Mouse (Mus musculus) liver, embryonic 15.5 days (tissue): Measurements from ENCODE around the gene Ids. TPM values are rescaled to one million over a fixed set of nuclear protein-coding genes. Genes with fewer than 3 reads are reported as not detected.
"Not testable (repeated sequence)": the region's sequence is repeated elsewhere in the genome, so short reads cannot be mapped to it uniquely, and the experiment has no call there.

Source experiments
- ATAC-seq: fragments of 200-750 bp; cut with Nextera tagmentation; 2 replicates; pipeline ENCODE4 v1.8.0; 2017; ENCODE audit warnings: moderate number of reproducible peaks, mild to moderate bottlenecking, moderate library complexity; ENCODE audit not compliant: insufficient read depth
- H3K27ac ChIP-seq: fragments of 300-500 bp; sonication (generic); replicated peaks from 2 replicates; pipeline ENCODE4 v1.5.1; 2015; ENCODE audit warnings: mild to moderate bottlenecking, inconsistent platforms
- H3K27me3 ChIP-seq: fragments of 300-500 bp; sonication (generic); 2 replicates; pipeline ENCODE4 v1.6.1; 2015; ENCODE audit warnings: mild to moderate bottlenecking, inconsistent platforms
- H3K36me3 ChIP-seq: fragments of 300-500 bp; sonication (generic); replicated peaks from 2 replicates; pipeline ENCODE4 v1.6.1; 2015; ENCODE audit warnings: moderate library complexity, mild to moderate bottlenecking, inconsistent platforms
- H3K4me1 ChIP-seq: fragments of 300-500 bp; sonication (generic); replicated peaks from 2 replicates; pipeline ENCODE4 v1.6.1; 2015; ENCODE audit warnings: inconsistent platforms
- H3K4me2 ChIP-seq: fragments of 300-500 bp; sonication (generic); 2 replicates; pipeline ENCODE4 v1.6.1; 2015; ENCODE audit warnings: moderate library complexity, mild to moderate bottlenecking, inconsistent platforms
- H3K4me3 ChIP-seq: fragments of 300-500 bp; sonication (generic); replicated peaks from 2 replicates; pipeline ENCODE4 v1.5.1; 2015; ENCODE audit warnings: mild to moderate bottlenecking, inconsistent platforms
- H3K9ac ChIP-seq: fragments of 300-500 bp; sonication (generic); 2 replicates; pipeline ENCODE4 v1.6.1; 2015; ENCODE audit warnings: moderate library complexity, mild to moderate bottlenecking, inconsistent platforms
- H3K9me3 ChIP-seq: fragments of 300-500 bp; sonication (generic); replicated peaks from 2 replicates; pipeline ENCODE4 v1.6.1; 2016; ENCODE audit warnings: inconsistent platforms
- WGBS: fragments of 180-500 bp; shearing (Covaris S2); methylation state at CpG from one replicate; pipeline ENCODE4 v1.1.7; 2015; ENCODE audit warnings: mixed read lengths; ENCODE audit not compliant: insufficient replicate concordance; 5-methylcytosine and 5-hydroxymethylcytosine counted together
- polyA plus RNA-seq: library from polyadenylated mRNA; unstranded; fragments of >200 nt; fragmentation: Nextera tagmentation; extraction: Ambion mirVana; gene quantifications from 2 replicates; pipeline ENCODE4 v1.2.1, GENCODE M21; 2015

Gene Ids
- 0.38 and 0.47 TPM in 2 replicates for polyA plus RNA-seq

DNA sequence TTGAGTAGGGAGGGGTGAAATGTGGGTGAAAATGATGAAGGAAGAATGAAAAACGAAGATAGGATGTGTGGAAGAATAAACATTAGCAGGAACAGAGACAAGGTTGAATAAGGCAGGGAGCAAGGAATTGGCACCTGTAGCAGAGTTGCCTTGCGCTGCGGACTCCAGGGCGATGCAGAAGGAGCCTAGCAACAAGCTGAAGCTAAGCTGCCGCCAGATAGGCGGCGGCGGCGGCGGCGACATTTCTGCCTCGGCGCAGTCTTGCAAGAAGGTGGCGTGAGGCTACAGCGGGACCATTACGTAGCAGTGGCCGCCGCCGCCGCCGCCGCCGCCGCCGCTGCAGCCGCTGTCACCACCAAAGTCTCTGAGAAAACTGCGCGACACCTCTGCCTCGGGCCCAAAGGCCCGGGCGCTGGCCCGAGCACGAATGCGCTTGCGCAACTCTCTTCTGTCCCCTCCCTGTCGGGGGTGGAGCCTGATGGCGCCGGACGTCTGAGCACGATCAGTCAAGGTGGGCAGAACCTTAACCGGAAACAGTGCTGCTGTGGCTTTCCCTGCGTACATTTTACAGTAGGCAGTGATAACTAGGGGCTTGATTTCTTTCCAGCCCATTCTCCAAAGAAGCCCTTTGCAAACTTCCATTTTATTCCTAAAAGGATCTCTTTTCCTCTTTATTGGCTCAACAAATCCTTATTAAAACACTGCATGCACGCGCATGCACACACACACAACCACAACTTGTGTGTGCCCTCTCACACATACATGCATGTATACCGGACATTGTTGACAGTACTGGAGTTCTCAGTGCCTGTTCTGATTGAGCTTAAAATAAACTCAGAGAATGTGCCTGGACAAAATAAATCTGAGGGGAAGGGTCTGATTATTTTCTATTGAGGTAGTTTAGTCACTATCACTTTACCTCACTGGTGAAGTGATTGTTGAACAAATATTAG lies at the start of gene Ids:
TSS of gene Ids (minus strand) at position 424 of the 953 bp plus-strand sequence.
- Histone ChIP-seq H3K4me2 (peak within 1 kb of the TSS; percentile 68), H3K4me3 (peak within 1 kb of the TSS; percentile 58), H3K27me3 (no peaks in the 10 kb centered on the region), H3K36me3 (no peaks in the 10 kb centered on the region), H3K9me3 (no peaks in the 10 kb centered on the region), H3K27ac (no peak within 1 kb of the TSS), H3K9ac (peak within 1 kb of the TSS; percentile 43; the same call in 1 of the 2 replicates), H3K4me1 (no peaks in the 10 kb centered on the region)
- ATAC-seq, result peak; percentile 91
- 17% methylated on average over 44 of the region's 45 CpGs for WGBS

- not testable (repeated sequence) for H3K4me2 ChIP-seq, H3K36me3 ChIP-seq, H3K27ac ChIP-seq, ATAC-seq, H3K4me1 ChIP-seq, H3K9me3 ChIP-seq, H3K4me3 ChIP-seq, H3K9ac ChIP-seq, H3K27me3 ChIP-seq
Measured at GRCm38 (mm10) chrX:70392636-70393035, 27.8 kb upstream of the Ids start.

GRCm38 (mm10) chrX:70385962-70386351 lies 21.1 kb upstream of the Ids start:
- no peaks in the 10 kb centered on the region for H3K9me3 ChIP-seq
- WGBS, result 16% methylated on average over 11 of the region's 11 CpGs
- ATAC-seq, result peak; percentile 53
- H3K9ac ChIP-seq, result peak overlapping the region; percentile 42
- peak overlapping the region; percentile 73 for H3K27ac ChIP-seq
- H3K36me3 ChIP-seq, result no peaks in the 10 kb centered on the region
- H3K27me3 ChIP-seq, result no peaks in the 10 kb centered on the region
- H3K4me3 ChIP-seq, result peak overlapping the region; percentile 64
- peak overlapping the region; percentile 69 for H3K4me2 ChIP-seq
- peaks cover 10% of the 10 kb centered on the region; the same call in 1 of the 2 replicates for H3K4me1 ChIP-seq

- no peaks in the 10 kb centered on the region for H3K27me3 ChIP-seq
- peak within 1 kb of the TSS; percentile 64 for H3K4me3 ChIP-seq
- no peaks in the 10 kb centered on the region for H3K36me3 ChIP-seq
- ATAC-seq, result peak; percentile 92
- H3K4me1 ChIP-seq, result peaks cover 10% of the 10 kb centered on the region; the same call in 1 of the 2 replicates
- peak within 1 kb of the TSS; percentile 42 for H3K9ac ChIP-seq
- peak within 1 kb of the TSS; percentile 69 for H3K4me2 ChIP-seq
- H3K27ac ChIP-seq, result peak within 1 kb of the TSS; percentile 73
- no peaks in the 10 kb centered on the region for H3K9me3 ChIP-seq
- WGBS, result 14% methylated on average over 22 of the region's 22 CpGs
Measured at GRCm38 (mm10) chrX:70385276-70385961, 20.5 kb upstream of the Ids start, which contains the start of gene 1110012L19Rik. Gene 1110012L19Rik (plus strand): TSS chrX:70385877.

GRCm38 (mm10) chrX:70384917-70385275 lies 20.0 kb upstream of the Ids start:
- 42% methylated on average over 3 of the region's 3 CpGs for WGBS
- Histone ChIP-seq H3K4me3 (peak overlapping the region; percentile 64), H3K9me3 (no peaks in the 10 kb centered on the region), H3K36me3 (no peaks in the 10 kb centered on the region), H3K9ac (no peak overlapping the region), H3K4me1 (peaks cover 10% of the 10 kb centered on the region; the same call in 1 of the 2 replicates), H3K27ac (peak overlapping the region; percentile 73; the same call in 1 of the 2 replicates), H3K27me3 (no peaks in the 10 kb centered on the region), H3K4me2 (peak overlapping the region; percentile 69)
- no peak for ATAC-seq

DNA sequence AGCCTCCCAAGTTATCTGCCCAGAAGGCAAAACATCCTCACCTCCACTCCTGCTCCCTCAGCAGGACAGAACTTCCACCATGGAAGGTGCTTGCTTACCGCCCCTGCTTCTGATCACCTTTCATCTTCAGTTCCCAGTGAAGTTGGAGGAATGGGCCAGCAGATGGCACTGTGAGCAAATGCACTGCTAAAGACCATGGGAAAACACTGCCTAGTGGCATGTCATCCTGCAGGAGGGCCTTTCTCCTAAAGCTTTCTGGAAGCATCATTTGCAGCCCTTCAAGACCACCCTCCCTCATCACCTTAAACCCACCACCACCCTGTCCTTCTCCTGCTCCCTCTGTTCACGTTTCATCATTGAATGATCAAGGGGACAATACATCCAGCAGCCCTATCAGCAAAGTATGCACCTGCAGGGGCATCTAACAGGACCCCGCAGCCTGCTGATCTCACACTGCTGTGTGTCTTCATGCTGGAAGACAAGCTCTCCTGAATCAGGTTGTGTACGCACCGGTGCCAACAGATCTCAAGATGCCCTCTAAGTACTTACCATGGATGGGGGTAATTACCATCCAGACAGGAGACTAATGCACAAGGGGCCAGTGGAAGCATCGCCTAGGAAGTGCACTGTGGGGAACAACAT lies 9.7 kb upstream of the Ids start:
- 37% methylated on average over 6 of the region's 6 CpGs for WGBS
- not testable (repeated sequence) for H3K4me3 ChIP-seq, H3K9me3 ChIP-seq, H3K36me3 ChIP-seq, H3K9ac ChIP-seq, H3K4me2 ChIP-seq, H3K27ac ChIP-seq, H3K27me3 ChIP-seq, ATAC-seq, H3K4me1 ChIP-seq

DNA sequence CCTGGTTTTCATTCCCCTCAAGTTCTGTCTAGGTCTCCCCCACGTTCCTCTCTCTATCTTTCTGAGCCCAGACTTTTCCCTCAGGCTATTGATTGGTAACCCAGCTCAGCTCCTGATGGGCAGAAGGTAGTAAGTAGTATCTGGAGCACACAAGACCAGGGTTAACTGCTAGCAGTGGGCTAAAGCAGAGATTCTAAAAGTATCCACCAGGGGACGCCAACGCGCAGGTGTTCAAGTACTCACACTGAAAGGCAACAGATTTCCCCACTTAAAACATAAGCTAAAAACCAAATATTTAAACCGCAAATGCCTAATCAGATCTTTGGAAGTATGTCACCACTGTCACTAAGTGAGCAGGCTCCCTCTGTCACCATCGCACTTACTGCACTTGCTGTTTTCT lies 4.9 kb upstream of the Ids start:
- H3K27me3 ChIP-seq, H3K36me3 ChIP-seq, H3K27ac ChIP-seq, H3K9ac ChIP-seq, H3K9me3 ChIP-seq, H3K4me2 ChIP-seq, ATAC-seq, H3K4me1 ChIP-seq, H3K4me3 ChIP-seq: not testable (repeated sequence)
- WGBS, result 18% methylated on average over 2 of the region's 6 CpGs

GRCm38 (mm10) chrX:70364202-70364601 lies 682 bp downstream of the Ids start:
- Histone ChIP-seq H3K27me3 (no peaks in the 10 kb centered on the region), H3K36me3 (no peaks in the 10 kb centered on the region), H3K9me3 (no peaks in the 10 kb centered on the region), H3K4me1 (no peaks in the 10 kb centered on the region), H3K4me3 (peak overlapping the region; percentile 58), H3K9ac (no peak overlapping the region), H3K27ac (no peak overlapping the region), H3K4me2 (peak overlapping the region; percentile 68)
- no peak for ATAC-seq
- whole genome bisulfite sequencing, result 64% methylated on average over 1 of the region's 1 CpGs

DNA sequence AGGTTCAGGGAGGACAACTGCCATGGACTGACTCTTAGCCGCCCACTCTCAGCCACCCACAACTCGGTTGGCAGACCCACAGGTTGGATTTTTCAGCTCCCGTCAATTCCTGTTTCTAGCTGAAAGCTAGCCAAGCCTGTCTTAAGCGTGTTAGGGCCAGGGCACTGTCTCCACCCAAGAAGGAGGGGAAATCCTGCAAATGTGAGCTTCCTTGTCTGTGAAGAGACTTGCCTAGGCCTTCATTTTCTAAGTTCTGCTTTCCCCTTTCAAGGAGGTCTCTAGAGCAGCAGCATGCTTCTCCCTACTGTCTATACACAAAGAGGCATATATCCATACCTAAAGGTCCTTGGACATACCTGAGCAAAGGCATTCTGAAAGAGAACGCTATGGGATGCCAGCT lies 1.4 kb downstream of the Ids start:
- Histone ChIP-seq H3K4me1 (no peaks in the 10 kb centered on the region), H3K4me2 (no peak overlapping the region), H3K27me3 (no peaks in the 10 kb centered on the region), H3K4me3 (no peak overlapping the region), H3K27ac (no peak overlapping the region), H3K9me3 (no peaks in the 10 kb centered on the region), H3K36me3 (no peaks in the 10 kb centered on the region), H3K9ac (no peak overlapping the region)
- 64% methylated on average over 5 of the region's 5 CpGs for WGBS
- ATAC-seq, result no peak

DNA sequence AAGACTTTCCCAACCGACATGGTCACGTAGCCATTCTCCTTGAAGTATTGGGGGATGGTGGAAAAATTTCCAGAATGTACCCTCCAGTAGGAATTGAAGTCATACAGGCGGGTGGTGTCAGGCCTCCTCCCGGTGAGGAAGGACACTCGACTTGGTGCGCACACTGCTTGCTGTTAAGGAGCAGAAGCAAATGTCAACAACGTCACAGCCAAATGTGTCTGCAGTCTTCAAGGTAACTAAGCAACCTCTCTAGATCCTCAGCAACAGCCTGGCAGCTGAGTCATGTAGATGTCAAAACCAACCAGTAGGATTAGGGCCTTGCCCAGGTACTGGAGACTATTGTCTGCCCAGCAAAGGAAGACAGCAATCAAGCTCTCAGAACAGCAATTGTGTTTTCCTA lies 1.9 kb downstream of the Ids start:
- WGBS, result 76% methylated on average over 7 of the region's 7 CpGs
- H3K4me1 ChIP-seq, result no peaks in the 10 kb centered on the region
- H3K4me2 ChIP-seq, result no peak overlapping the region
- H3K36me3 ChIP-seq, result no peaks in the 10 kb centered on the region
- no peak overlapping the region for H3K27ac ChIP-seq
- no peak overlapping the region for H3K9ac ChIP-seq
- no peak for ATAC-seq
- no peaks in the 10 kb centered on the region for H3K27me3 ChIP-seq
- H3K9me3 ChIP-seq, result no peaks in the 10 kb centered on the region
- H3K4me3 ChIP-seq, result no peak overlapping the region
